8 mouse cellular contexts compared by ENCODE assay signal in the genomic region with DNA sequence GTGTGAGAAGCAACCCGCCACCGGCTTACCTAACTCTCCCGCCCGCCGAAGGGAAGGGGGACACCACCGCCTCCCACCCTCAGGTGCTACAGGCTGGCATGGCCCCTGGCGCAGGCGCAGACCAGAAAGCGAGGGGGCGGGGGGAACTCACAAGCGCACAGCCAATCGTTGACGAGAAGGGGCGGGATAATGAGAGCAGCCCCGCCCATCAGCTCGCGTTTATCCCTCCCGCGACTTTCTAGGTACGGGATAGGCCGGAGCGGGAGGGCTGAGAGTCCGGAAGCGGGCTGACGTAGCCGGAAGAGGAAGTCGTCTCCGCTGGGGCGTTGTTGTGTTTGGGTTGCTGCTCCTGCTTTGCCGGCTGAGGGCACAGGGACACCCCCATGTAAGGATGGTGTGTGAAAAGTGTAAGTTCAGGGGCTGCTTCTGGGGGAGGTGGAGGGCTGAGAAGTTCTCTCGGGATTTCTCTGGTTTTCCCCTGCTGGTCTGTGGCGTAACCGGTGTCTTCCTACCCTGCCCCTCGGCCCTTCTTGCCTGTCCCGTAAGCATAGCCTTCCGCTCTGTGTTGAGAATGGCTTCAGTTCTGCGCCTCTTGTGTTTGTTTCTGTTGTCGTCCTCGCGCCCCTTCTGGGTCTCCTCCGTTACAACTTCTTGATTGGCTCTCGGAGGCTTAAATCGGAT. TPM values are rescaled to one million over a fixed set of nuclear protein-coding genes. Genes with fewer than 3 reads are reported as not detected.
A peak's percentile ranks its signal among the peaks of the same experiment; 100 is the strongest.
DNase-seq lines count a peak whose midpoint lies in the region; ATAC-seq and TF ChIP-seq lines count a peak whose summit lies in the region.

A gene (minus strand): TSS at position 138 of the 681 bp plus-strand sequence.
A gene (plus strand): TSS at position 282 of the 681 bp plus-strand sequence.

- peak within 1 kb of the TSS; percentile 95 for H3K4me2 ChIP-seq in hindbrain, embryonic 13.5 days

- peak within 1 kb of the TSS; percentile 85 for H3K9ac ChIP-seq in hindbrain, embryonic 13.5 days

- H3K27me3 ChIP-seq in Patski, result no peaks in the 10 kb centered on the region
- H3K27me3 ChIP-seq in hindbrain, embryonic 13.5 days, result no peaks in the 10 kb centered on the region

- ATAC-seq in Patski, result peak; percentile 99
- ATAC-seq in hindbrain, embryonic 13.5 days (ENCODE audit: low FRiP score), result peak; percentile 99

- no peaks in the 10 kb centered on the region for H3K9me3 ChIP-seq in hindbrain, embryonic 13.5 days

- peak within 1 kb of the TSS; percentile 83 for H3K4me3 ChIP-seq in hindbrain, embryonic 13.5 days

- no peak for TF ChIP-seq CTCF in Patski (IDR thresholded peaks at IDR 0.05)

- peak; percentile 88 for DNase-seq in Patski (ENCODE audit: low read depth, low spot score)
- peak; percentile 99 to 100 for DNase-seq in cerebellum, postnatal 14 days
- DNase-seq in frontal cortex, postnatal 14 days (ENCODE audit: low spot score in 2 of 2), result peak; percentile 94 to 97
- peak; percentile 93 to 96 for DNase-seq in layer of hippocampus, postnatal 25 days (ENCODE audit: extremely low spot score in 1 of 2, low spot score in 1 of 2)
- DNase-seq in lung, postnatal 25 days (ENCODE audit: low spot score), result peak; percentile 98
- peak; percentile 99 for DNase-seq in retina, embryonic 14.5 days (ENCODE audit: low spot score)
- peak; percentile 99 for DNase-seq in thymus, postnatal 4 days

- in situ Hi-C loops in Patski (cut with MboI; ENCODE audit: low pct_unique_long_range_greater_than_20kb), result no loop called here

- CTCF ChIA-PET in Patski (lab: Charles Lee), result interaction anchor here (1.0 kb wide), 1 partner anchor 19 kb away, joined by 3 read pairs; no protein-coding TSS in a partner anchor

- WGBS in hindbrain, embryonic 13.5 days, result under 1% methylated on average over 43 of the region's 43 CpGs

- POLR2A ChIA-PET in Patski (lab: Charles Lee), result no interaction called here

- H3K27ac ChIP-seq in hindbrain, embryonic 13.5 days, result peak within 1 kb of the TSS; percentile 73

- H3K36me3 ChIP-seq in hindbrain, embryonic 13.5 days, result peaks cover 20% of the 10 kb centered on the region

- peaks cover 22% of the 10 kb centered on the region for H3K4me1 ChIP-seq in hindbrain, embryonic 13.5 days (replicated peaks)

RNA-seq across cellular contexts. Expression of the first gene that starts in this region (rescaled TPM):
- polyA plus RNA-seq in Patski (2021), result 31.9 TPM
- 36.8 and 37.0 TPM in 2 replicates for polyA plus RNA-seq in hindbrain, embryonic 13.5 days (2015; fragmentation: Nextera tagmentation; extraction: Ambion mirVana)
- 10 to 100 TPM; 16.9 to 17.7 TPM for total RNA-seq in layer of hippocampus, postnatal 25 days (2021)

RNA-seq across cellular contexts. Expression of the second gene that starts in this region (rescaled TPM):
- 67.3 TPM for polyA plus RNA-seq in Patski (2021)
- 224 and 236 TPM in 2 replicates for polyA plus RNA-seq in hindbrain, embryonic 13.5 days (2015; fragmentation: Nextera tagmentation; extraction: Ambion mirVana)
- total RNA-seq in layer of hippocampus, postnatal 25 days (2021), result 10 to 100 TPM; 58.6 to 61.3 TPM

Comparison
In these comparisons a context has a peak if more than half of its experiments do, and no peak if none do; other contexts are left out.
1. Peak in every context shown above with its lines: DNase-seq, ATAC-seq, H3K4me3 ChIP-seq and H3K27ac ChIP-seq.